Mouse (Mus musculus): ENCODE measurements around the gene Hacl1. TPM values are rescaled to one million over a fixed set of nuclear protein-coding genes. Genes with fewer than 3 reads are reported as not detected.

The Hacl1 gene
- polyA plus RNA-seq, 1 experiment from 2014 or later: 12.7 TPM

- 52% methylated on average over 14 of the region's 14 CpGs for WGBS (ENCODE audit: insufficient replicate concordance)
- Histone ChIP-seq H3K27ac (replicated peaks) (no peak overlapping the region), H3K9ac (no peak overlapping the region), H3K4me1 (replicated peaks) (0 out of 2 replicates have a peak, but pooled peaks cover 3% of the 10 kb centered on the region), H3K9me3 (replicated peaks) (no peaks in the 10 kb centered on the region), H3K27me3 (no peaks in the 10 kb centered on the region), H3K36me3 (replicated peaks) (no peaks in the 10 kb centered on the region), H3K4me3 (replicated peaks) (no peak overlapping the region), H3K4me2 (no peak overlapping the region)
- no peak for ATAC-seq (ENCODE audit: insufficient read depth)
Measured at GRCm38 (mm10) chr14:31555963-31556434, 85.1 kb downstream of the Hacl1 start.

- H3K27me3 ChIP-seq: no peaks in the 10 kb centered on the region
- no peak overlapping the region for H3K27ac ChIP-seq (replicated peaks)
- no peak for ATAC-seq (ENCODE audit: insufficient read depth)
- WGBS (ENCODE audit: insufficient replicate concordance): 63% methylated on average over 7 of the region's 7 CpGs
- H3K4me3 ChIP-seq (replicated peaks): no peak overlapping the region
- H3K9me3 ChIP-seq (replicated peaks): no peaks in the 10 kb centered on the region
- no peaks in the 10 kb centered on the region for H3K4me1 ChIP-seq (replicated peaks)
- no peak overlapping the region for H3K4me2 ChIP-seq
- no peaks in the 10 kb centered on the region for H3K36me3 ChIP-seq (replicated peaks)
- no peak overlapping the region for H3K9ac ChIP-seq
Measured at GRCm38 (mm10) chr14:31555021-31555420, 86.1 kb downstream of the Hacl1 start.

Other genes starting within 250 kb of the Hacl1 start
- 16.9 and 21.5 TPM in 2 replicates for gene Sh3bp5, start 205.2 kb downstream of the Hacl1 start, polyA plus RNA-seq (2015; fragmentation: Nextera tagmentation; extraction: Ambion mirVana)
- gene Eaf1, start 146.9 kb downstream of the Hacl1 start, polyA plus RNA-seq (2015; fragmentation: Nextera tagmentation; extraction: Ambion mirVana): 23.5 and 23.8 TPM in 2 replicates
- 25.0 and 27.6 TPM in 2 replicates for gene Mettl6, start 146.2 kb downstream of the Hacl1 start, polyA plus RNA-seq (2015; fragmentation: Nextera tagmentation; extraction: Ambion mirVana)
- 0.28 and 0.50 TPM in 2 replicates for gene Colq, start 49.9 kb downstream of the Hacl1 start, polyA plus RNA-seq (2015; fragmentation: Nextera tagmentation; extraction: Ambion mirVana)
- 2.9 and 3.6 TPM in 2 replicates for gene Gm49387, start 408 bp downstream of the Hacl1 start, polyA plus RNA-seq (2015; fragmentation: Nextera tagmentation; extraction: Ambion mirVana)
- 11.6 and 13.2 TPM in 2 replicates for gene Btd, start 258 bp downstream of the Hacl1 start, polyA plus RNA-seq (2015; fragmentation: Nextera tagmentation; extraction: Ambion mirVana)
- gene Ankrd28, start 189.4 kb upstream of the Hacl1 start, polyA plus RNA-seq (2015; fragmentation: Nextera tagmentation; extraction: Ambion mirVana): 3.5 and 3.6 TPM in 2 replicates